21 mouse cellular contexts compared by ENCODE assay signal in the genomic region with DNA sequence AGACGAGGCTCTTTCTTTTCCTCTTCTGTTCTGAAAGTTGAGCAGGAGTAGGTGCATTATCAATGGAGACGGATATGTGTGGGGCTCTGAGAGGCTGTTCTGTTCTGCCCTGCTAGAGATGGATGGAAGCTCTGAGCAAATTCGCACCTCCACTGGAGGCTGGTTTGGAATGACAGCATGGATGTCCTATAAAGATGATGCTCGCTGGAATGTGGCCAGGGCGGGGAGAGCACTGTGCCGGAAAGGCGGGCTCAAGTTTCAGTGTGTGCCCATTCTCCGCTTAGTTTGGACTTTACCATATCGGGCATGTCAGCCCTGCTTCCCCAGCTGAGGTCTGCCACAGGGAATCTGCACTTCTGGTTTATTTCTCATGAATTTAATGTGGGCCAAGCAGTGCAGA. TPM values are rescaled to one million over a fixed set of nuclear protein-coding genes. Genes with fewer than 3 reads are reported as not detected.
DNase-seq lines count a peak whose midpoint lies in the region; ATAC-seq and TF ChIP-seq lines count a peak whose summit lies in the region.
"Had no signal": no experiment of that assay in that cellular context is flagged by ENCODE, and none has a peak within 500 bp of the region (broad histone marks: within the 10 kb centered on the region; RNA-seq: fewer than 3 reads in every experiment).

No protein-coding gene starts in this region.

- TF ChIP-seq CTCF in kidney, adult 2 months (conservative IDR thresholded peaks at IDR 0.05; ENCODE audit: insufficient read depth, insufficient read length, low read depth, low read length), result no peak

- no peaks in the 10 kb centered on the region for H3K9me3 ChIP-seq in forebrain, embryonic 11.5 days (ENCODE audit: control insufficient read depth, low read length)
- H3K9me3 ChIP-seq in forebrain, embryonic 15.5 days, result no peaks in the 10 kb centered on the region
- H3K9me3 ChIP-seq in kidney, embryonic 14.5 days (ENCODE audit: control insufficient read depth, low read length), result no peaks in the 10 kb centered on the region
- H3K9me3 ChIP-seq: embryonic facial prominence, embryonic 12.5 days; forebrain, embryonic 13.5 days; heart, embryonic 13.5 days; hindbrain, embryonic 15.5 days had no signal

- no peak for ATAC-seq in forebrain, embryonic 11.5 days (replicated peaks; ENCODE audit: low FRiP score)
- no peak for ATAC-seq in forebrain, embryonic 15.5 days (replicated peaks)
- peak; percentile 60; the same call in 1 of the 2 replicates for ATAC-seq in kidney, embryonic 14.5 days (ENCODE audit: low FRiP score, low TSS enrichment)
- ATAC-seq: forebrain, embryonic 13.5 days had no signal

- no peak overlapping the region for H3K4me2 ChIP-seq in forebrain, embryonic 11.5 days (ENCODE audit: low read depth, low read length, severe bottlenecking)
- no peak overlapping the region for H3K4me2 ChIP-seq in forebrain, embryonic 15.5 days (replicated peaks)
- H3K4me2 ChIP-seq in kidney, embryonic 14.5 days (replicated peaks; ENCODE audit: low read depth, low read length), result no peak overlapping the region
- H3K4me2 ChIP-seq: embryonic facial prominence, embryonic 12.5 days; forebrain, embryonic 13.5 days; heart, embryonic 13.5 days; hindbrain, embryonic 15.5 days had no signal

- WGBS in forebrain, embryonic 11.5 days, result 84% methylated on average over 9 of the region's 9 CpGs
- 81% methylated on average over 9 of the region's 9 CpGs for whole genome bisulfite sequencing in forebrain, embryonic 15.5 days
- 53% methylated on average over 9 of the region's 9 CpGs for WGBS in kidney, embryonic 14.5 days
- 45% methylated on average over 9 of the region's 9 CpGs for WGBS in kidney, adult 2 months

- no peak overlapping the region for H3K4me3 ChIP-seq in forebrain, embryonic 11.5 days (ENCODE audit: low read depth, low read length)
- no peak overlapping the region for H3K4me3 ChIP-seq in forebrain, embryonic 15.5 days
- H3K4me3 ChIP-seq in kidney, embryonic 14.5 days (ENCODE audit: low read length), result no peak overlapping the region
- no peak overlapping the region for H3K4me3 ChIP-seq in kidney, adult 2 months (ENCODE audit: insufficient read depth, low read depth, low read length)
- H3K4me3 ChIP-seq: embryonic facial prominence, embryonic 12.5 days; forebrain, embryonic 13.5 days; heart, adult 2 months; heart, embryonic 13.5 days; hindbrain, embryonic 15.5 days had no signal

- no peak overlapping the region for H3K9ac ChIP-seq in forebrain, embryonic 11.5 days (ENCODE audit: low read length)
- H3K9ac ChIP-seq in forebrain, embryonic 15.5 days (replicated peaks), result no peak overlapping the region
- H3K9ac ChIP-seq in kidney, embryonic 14.5 days (ENCODE audit: low read depth, low read length), result no peak overlapping the region
- H3K9ac ChIP-seq: embryonic facial prominence, embryonic 12.5 days; forebrain, embryonic 13.5 days; heart, embryonic 13.5 days; hindbrain, embryonic 15.5 days had no signal

- H3K4me1 ChIP-seq in forebrain, embryonic 11.5 days (replicated peaks; ENCODE audit: control insufficient read depth, insufficient read depth, low read length), result no peaks in the 10 kb centered on the region
- H3K4me1 ChIP-seq in forebrain, embryonic 15.5 days, result no peaks in the 10 kb centered on the region
- H3K4me1 ChIP-seq in kidney, embryonic 14.5 days (ENCODE audit: control insufficient read depth, insufficient read depth, low read length), result no peaks in the 10 kb centered on the region
- H3K4me1 ChIP-seq in kidney, adult 2 months (ENCODE audit: control insufficient read depth, insufficient read depth, low read length), result no peaks in the 10 kb centered on the region
- H3K4me1 ChIP-seq: embryonic facial prominence, embryonic 12.5 days had no signal

- no peaks in the 10 kb centered on the region for H3K27me3 ChIP-seq in forebrain, embryonic 11.5 days (ENCODE audit: control insufficient read depth, insufficient read depth, low read length)
- H3K27me3 ChIP-seq in forebrain, embryonic 15.5 days, result no peaks in the 10 kb centered on the region
- no peaks in the 10 kb centered on the region for H3K27me3 ChIP-seq in kidney, embryonic 14.5 days (ENCODE audit: control insufficient read depth, insufficient read depth, low read length)
- H3K27me3 ChIP-seq in kidney, adult 2 months (replicated peaks; ENCODE audit: control insufficient read depth, insufficient read depth, low read length), result no peaks in the 10 kb centered on the region
- H3K27me3 ChIP-seq: embryonic facial prominence, embryonic 12.5 days; forebrain, embryonic 13.5 days; heart, embryonic 13.5 days; hindbrain, embryonic 15.5 days had no signal

- no peak overlapping the region for H3K27ac ChIP-seq in forebrain, embryonic 11.5 days (ENCODE audit: low read depth, low read length)
- no peak overlapping the region for H3K27ac ChIP-seq in forebrain, embryonic 15.5 days (replicated peaks)
- no peak overlapping the region for H3K27ac ChIP-seq in kidney, embryonic 14.5 days (ENCODE audit: low read depth, low read length)
- no peak overlapping the region for H3K27ac ChIP-seq in kidney, adult 2 months (ENCODE audit: insufficient read depth, low read depth, low read length)
- H3K27ac ChIP-seq: embryonic facial prominence, embryonic 12.5 days; forebrain, embryonic 13.5 days; heart, adult 2 months; heart, embryonic 13.5 days; hindbrain, embryonic 15.5 days had no signal

- DNase-seq in forebrain, embryonic 11.5 days (ENCODE audit: low spot score), result peak; percentile 24
- DNase-seq in kidney, adult 2 months, result no peak
- peak; percentile 37 for DNase-seq in testis, postnatal 10 days (ENCODE audit: low spot score)
- DNase-seq in testis, postnatal 14 days (ENCODE audit: low spot score), result no peak
- DNase-seq in frontal cortex, postnatal 10 days (ENCODE audit: low spot score in 2 of 2), result no peak
- DNase-seq: adrenal gland, postnatal 10 days; cerebellum, adult 11 months; cerebellum, adult 9-10 months; embryo, embryonic 11 days; gastrocnemius, postnatal 36 days; heart, adult 2 months; heart, postnatal 36 days; kidney, adult 11 months had no signal

- H3K36me3 ChIP-seq in forebrain, embryonic 11.5 days (ENCODE audit: control insufficient read depth, insufficient read depth, low read length), result no peaks in the 10 kb centered on the region
- H3K36me3 ChIP-seq in forebrain, embryonic 15.5 days, result no peaks in the 10 kb centered on the region
- H3K36me3 ChIP-seq in kidney, embryonic 14.5 days (ENCODE audit: control insufficient read depth, insufficient read depth, low read length), result no peaks in the 10 kb centered on the region
- no peaks in the 10 kb centered on the region for H3K36me3 ChIP-seq in kidney, adult 2 months (ENCODE audit: control insufficient read depth, insufficient read depth, low read length)
- H3K36me3 ChIP-seq: embryonic facial prominence, embryonic 12.5 days; G1E; heart, embryonic 13.5 days; hindbrain, embryonic 15.5 days had no signal

- no peak for TF ChIP-seq POLR2A in kidney, adult 2 months (IDR thresholded peaks at IDR 0.05; ENCODE audit: low read depth, low read length)

RNA-seq across cellular contexts. Expression of gene Plpp4, which starts 35.9 kb away (rescaled TPM):
- polyA plus RNA-seq in forebrain, embryonic 11.5 days (2014; fragmentation: Nextera tagmentation; extraction: Ambion mirVana), result 1.0 and 2.4 TPM in 2 replicates
- polyA plus RNA-seq in forebrain, embryonic 15.5 days (2015; fragmentation: Nextera tagmentation; extraction: Ambion mirVana), result 2.4 and 2.5 TPM in 2 replicates
- 2.4 and 3.1 TPM in 2 replicates for polyA plus RNA-seq in kidney, embryonic 14.5 days (2014; fragmentation: Nextera tagmentation; extraction: Ambion mirVana)
- polyA plus RNA-seq in kidney, adult 2 months (2012; rRNA removed), result 0.26 and 0.27 TPM in 2 replicates
- polyA plus RNA-seq: G1E; heart, adult 2 months; heart, postnatal 0 days had no signal

Comparison
In these comparisons a context has a peak if more than half of its experiments do, and no peak if none do; other contexts are left out.
1. DNase-seq: peak in forebrain, embryonic 11.5 days (single experiment) and testis, postnatal 10 days (single experiment); none in kidney, adult 2 months (single experiment), testis, postnatal 14 days (single experiment) and frontal cortex, postnatal 10 days (0 of 2).